Mouse (Mus musculus) intestine, embryonic 14.5 days (tissue): ENCODE results near the gene Fgfrl1. TPM values are rescaled to one million over a fixed set of nuclear protein-coding genes. Genes with fewer than 3 reads are reported as not detected.

Experiments used
- ATAC-seq: fragments of 200-750 bp; cut with Nextera tagmentation; replicated peaks from 2 replicates; pipeline ENCODE4 v1.8.0; 2017; ENCODE audit warnings: low read depth, moderate number of reproducible peaks, moderate TSS enrichment, moderate library complexity; ENCODE audit not compliant: low FRiP score, low TSS enrichment
- DNase-seq: peaks from one replicate; pipeline ENCODE4 v3.0.0-alpha.2; 2018; ENCODE audit warnings: low spot score
- H3K27ac ChIP-seq: fragments of 300-500 bp; sonication (generic); 2 replicates; pipeline ENCODE4 v1.5.1; 2014; ENCODE audit warnings: low read depth, mild to moderate bottlenecking, control low read depth
- H3K27me3 ChIP-seq: fragments of 300-500 bp; sonication (generic); replicated peaks from 2 replicates; pipeline ENCODE4 v1.6.1; 2014; ENCODE audit warnings: low read length, control low read depth; ENCODE audit not compliant: control insufficient read depth, insufficient read depth
- H3K36me3 ChIP-seq: fragments of 300-500 bp; sonication (generic); 2 replicates; pipeline ENCODE4 v1.6.1; 2014; ENCODE audit warnings: low read length, control low read depth; ENCODE audit not compliant: control insufficient read depth, insufficient read depth
- H3K4me1 ChIP-seq: fragments of 300-500 bp; sonication (generic); replicated peaks from 2 replicates; pipeline ENCODE4 v1.6.1; 2014; ENCODE audit warnings: low read length, control low read depth, mixed read lengths; ENCODE audit not compliant: control insufficient read depth, insufficient read depth
- H3K4me2 ChIP-seq: fragments of 300-500 bp; sonication (generic); 2 replicates; pipeline ENCODE4 v1.6.1; 2014; ENCODE audit warnings: low read length
- H3K4me3 ChIP-seq: fragments of 300-500 bp; sonication (generic); 2 replicates; pipeline ENCODE4 v1.5.1; 2014; ENCODE audit warnings: low read depth, low read length, control low read depth, mixed read lengths
- H3K9ac ChIP-seq: fragments of 300-500 bp; sonication (generic); 2 replicates; pipeline ENCODE4 v1.6.1; 2014; ENCODE audit warnings: mild to moderate bottlenecking, low read length
- H3K9me3 ChIP-seq: fragments of 300-500 bp; sonication (generic); 2 replicates; pipeline ENCODE4 v1.6.1; 2016; ENCODE audit warnings: low read length, control low read depth; ENCODE audit not compliant: control insufficient read depth
- WGBS: fragments of 180-500 bp; shearing (Covaris S2); extraction: QIAGEN DNeasy Blood & Tissue Kit; methylation state at CpG from one replicate; pipeline ENCODE4 v1.1.7; 2014; 5-methylcytosine and 5-hydroxymethylcytosine counted together
- polyA plus RNA-seq: library from polyadenylated mRNA; unstranded; fragments of >200 nt; fragmentation: Nextera tagmentation; extraction: Ambion mirVana; gene quantifications from 2 replicates; pipeline ENCODE4 v1.2.1, GENCODE M21; 2014

Gene Fgfrl1
- polyA plus RNA-seq, 1 experiment from 2014 or later, result 26.6 TPM

DNA sequence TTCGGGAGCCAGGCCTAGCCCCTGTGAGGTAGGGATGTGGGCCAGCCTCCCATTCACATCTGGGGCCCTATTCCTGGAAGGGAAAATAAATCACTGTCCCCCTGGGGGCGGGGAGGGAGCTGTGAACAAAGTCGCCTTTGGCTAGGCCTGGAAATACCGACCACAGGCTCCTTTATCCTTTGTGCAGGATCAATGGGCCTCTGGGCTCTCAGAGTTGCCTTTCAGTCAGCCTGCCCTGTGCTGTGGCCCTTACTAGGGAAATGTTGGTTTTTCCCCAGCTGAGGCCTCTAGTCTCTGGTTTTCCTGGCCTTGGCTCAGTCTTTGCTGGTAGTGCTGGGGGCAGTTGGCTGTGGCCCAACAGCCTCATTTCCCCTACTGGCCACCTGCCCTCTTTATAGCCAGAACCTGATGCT is 5.2 kb downstream of the Fgfrl1 start:
- H3K9me3 ChIP-seq, result no peaks in the 10 kb centered on the region
- 26% methylated on average over 4 of the region's 4 CpGs for WGBS
- H3K27ac ChIP-seq, result peak overlapping the region; percentile 33; the same call in 1 of the 2 replicates
- H3K36me3 ChIP-seq, result no peaks in the 10 kb centered on the region
- H3K9ac ChIP-seq, result no peak overlapping the region
- no peaks in the 10 kb centered on the region for H3K27me3 ChIP-seq
- H3K4me1 ChIP-seq, result peaks cover 25% of the 10 kb centered on the region
- no peak for DNase-seq
- ATAC-seq, result no peak
- H3K4me3 ChIP-seq, result no peak overlapping the region
- no peak overlapping the region for H3K4me2 ChIP-seq

GRCm38 (mm10) chr5:108700346-108700745 is 8.2 kb downstream of the Fgfrl1 start:
- H3K4me3 ChIP-seq, result no peak overlapping the region
- H3K27me3 ChIP-seq, result no peaks in the 10 kb centered on the region
- H3K4me2 ChIP-seq, result no peak overlapping the region
- 33% methylated on average over 3 of the region's 3 CpGs for WGBS
- H3K9me3 ChIP-seq, result no peaks in the 10 kb centered on the region
- ATAC-seq (peak; percentile 68), DNase-seq (no peak)
- peak overlapping the region; percentile 74 for H3K27ac ChIP-seq
- no peak overlapping the region for H3K9ac ChIP-seq
- peaks cover 14% of the 10 kb centered on the region for H3K36me3 ChIP-seq
- peaks cover 14% of the 10 kb centered on the region for H3K4me1 ChIP-seq

GRCm38 (mm10) chr5:108701341-108702021 is 9.3 kb downstream of the Fgfrl1 start:
- Histone ChIP-seq H3K4me1 (peaks cover 8% of the 10 kb centered on the region), H3K27me3 (no peaks in the 10 kb centered on the region), H3K4me2 (no peak overlapping the region), H3K36me3 (peaks cover 26% of the 10 kb centered on the region), H3K27ac (no peak overlapping the region), H3K9me3 (no peaks in the 10 kb centered on the region), H3K9ac (no peak overlapping the region), H3K4me3 (no peak overlapping the region)
- DNase-seq (no peak), ATAC-seq (no peak)
- 84% methylated on average over 10 of the region's 10 CpGs for WGBS

GRCm38 (mm10) chr5:108703754-108704626 is 11.8 kb downstream of the Fgfrl1 start:
- H3K36me3 ChIP-seq, result peaks cover 41% of the 10 kb centered on the region
- peak overlapping the region; percentile 24; the same call in 1 of the 2 replicates for H3K27ac ChIP-seq
- WGBS, result 77% methylated on average over 12 of the region's 12 CpGs
- no peaks in the 10 kb centered on the region for H3K9me3 ChIP-seq
- ATAC-seq (peak; percentile 40), DNase-seq (no peak)
- no peaks in the 10 kb centered on the region for H3K27me3 ChIP-seq
- no peak overlapping the region for H3K4me3 ChIP-seq
- no peak overlapping the region for H3K9ac ChIP-seq
- H3K4me2 ChIP-seq, result no peak overlapping the region
- H3K4me1 ChIP-seq, result 0 out of 2 replicates have a peak, but pooled peaks cover 3% of the 10 kb centered on the region

GRCm38 (mm10) chr5:108707758-108708157 is 15.6 kb downstream of the Fgfrl1 start:
- no peak overlapping the region for H3K4me2 ChIP-seq
- H3K4me3 ChIP-seq, result no peak overlapping the region
- H3K36me3 ChIP-seq, result peaks cover 41% of the 10 kb centered on the region
- H3K27me3 ChIP-seq, result no peaks in the 10 kb centered on the region
- ATAC-seq (no peak), DNase-seq (no peak)
- H3K4me1 ChIP-seq, result no peaks in the 10 kb centered on the region
- H3K9ac ChIP-seq, result no peak overlapping the region
- WGBS, result 82% methylated on average over 2 of the region's 2 CpGs
- no peak overlapping the region for H3K27ac ChIP-seq
- no peaks in the 10 kb centered on the region for H3K9me3 ChIP-seq

DNA sequence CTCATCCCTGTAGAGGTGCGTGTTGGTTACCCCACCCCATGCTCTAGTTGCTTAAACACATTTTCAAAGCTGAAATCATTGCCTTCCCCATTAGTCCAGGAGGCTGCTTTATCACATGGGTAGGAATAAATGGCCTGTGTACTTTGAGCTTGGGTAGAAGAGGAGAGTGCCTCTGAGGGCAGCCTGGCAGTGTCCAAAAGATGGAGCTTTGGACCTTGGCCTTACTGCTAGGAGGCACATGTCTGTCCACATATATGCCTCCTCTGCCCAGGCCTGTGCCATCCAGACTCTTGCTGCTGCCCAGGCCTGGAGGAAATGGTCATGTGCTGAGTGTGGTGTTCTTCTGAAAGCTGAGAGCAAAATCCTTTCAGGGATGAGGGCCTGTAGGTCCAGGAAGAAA is 16.2 kb downstream of the Fgfrl1 start:
- DNase-seq (no peak), ATAC-seq (no peak)
- no peak overlapping the region for H3K4me2 ChIP-seq
- WGBS, result 89% methylated on average over 1 of the region's 1 CpGs
- H3K4me3 ChIP-seq, result no peak overlapping the region
- H3K36me3 ChIP-seq, result peaks cover 41% of the 10 kb centered on the region
- H3K4me1 ChIP-seq, result no peaks in the 10 kb centered on the region
- H3K9me3 ChIP-seq, result no peaks in the 10 kb centered on the region
- no peak overlapping the region for H3K27ac ChIP-seq
- H3K27me3 ChIP-seq, result no peaks in the 10 kb centered on the region
- H3K9ac ChIP-seq, result no peak overlapping the region

- Histone ChIP-seq H3K4me1 (no peaks in the 10 kb centered on the region), H3K27me3 (no peaks in the 10 kb centered on the region), H3K4me2 (no peak overlapping the region), H3K4me3 (no peak overlapping the region), H3K27ac (no peak overlapping the region), H3K9me3 (no peaks in the 10 kb centered on the region), H3K36me3 (peaks cover 39% of the 10 kb centered on the region), H3K9ac (no peak overlapping the region)
- 38% methylated on average over 6 of the region's 6 CpGs for WGBS
- ATAC-seq (no peak), DNase-seq (no peak)
Observed at GRCm38 (mm10) chr5:108708981-108709731, 17.0 kb downstream of the Fgfrl1 start.

DNA sequence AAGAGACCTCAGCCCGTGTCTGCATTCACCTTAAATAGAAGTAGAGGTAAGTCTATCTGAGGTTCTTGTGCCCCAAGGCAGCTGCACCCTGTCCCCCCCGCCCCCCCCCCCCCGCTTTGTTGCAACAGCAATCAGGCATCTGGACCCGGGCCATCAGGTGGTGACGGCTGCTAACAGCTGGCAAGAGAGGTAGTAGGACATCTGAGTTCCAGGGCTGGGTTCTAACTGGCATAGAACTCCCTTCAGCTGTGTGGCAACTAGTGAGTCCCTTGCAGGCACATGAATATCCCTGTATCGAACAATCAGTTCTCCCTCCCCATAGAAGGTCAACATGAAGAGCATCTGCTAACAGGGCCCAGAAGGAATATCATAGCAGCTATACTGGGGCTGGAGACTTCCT is 19.8 kb downstream of the Fgfrl1 start:
- H3K36me3 ChIP-seq, result peaks cover 10% of the 10 kb centered on the region
- H3K4me3 ChIP-seq, result no peak overlapping the region
- H3K4me2 ChIP-seq, result no peak overlapping the region
- WGBS, result 85% methylated on average over 6 of the region's 6 CpGs
- ATAC-seq (no peak), DNase-seq (no peak)
- no peaks in the 10 kb centered on the region for H3K4me1 ChIP-seq
- no peak overlapping the region for H3K27ac ChIP-seq
- H3K27me3 ChIP-seq, result no peaks in the 10 kb centered on the region
- no peak overlapping the region for H3K9ac ChIP-seq
- no peaks in the 10 kb centered on the region for H3K9me3 ChIP-seq
